Mouse (Mus musculus): Measurements from ENCODE around the gene Mapk8ip3.

Mapk8ip3 gene

GRCm38 (mm10) chr17:24849733-24850064 lies 87.1 kb downstream of the Mapk8ip3 start:
- DNase-seq (ENCODE audit: low spot score in 2 of 2), result no peak

DNA sequence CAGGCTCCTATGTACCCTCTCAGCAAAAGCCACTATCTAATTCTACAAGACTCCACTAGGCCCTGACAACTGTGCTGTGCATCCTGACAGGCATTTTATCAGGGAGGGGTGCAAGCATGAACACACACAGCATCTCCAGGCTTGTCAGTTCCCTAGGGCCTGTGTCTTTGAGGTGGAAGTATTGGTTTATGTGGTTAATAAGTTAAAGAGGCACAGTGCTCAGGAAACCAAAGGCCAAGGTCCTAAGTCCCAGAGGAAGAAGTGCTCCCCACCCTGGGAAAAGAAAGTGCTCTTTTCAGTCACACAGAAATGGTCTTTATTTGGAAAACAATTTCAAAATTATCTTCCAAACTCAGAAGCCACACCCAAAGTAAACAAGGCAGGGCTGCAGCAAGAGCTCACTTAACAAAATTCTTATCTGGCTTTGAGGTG lies 88.2 kb downstream of the Mapk8ip3 start:
- no peak for DNase-seq (ENCODE audit: low spot score in 2 of 2)

GRCm38 (mm10) chr17:24847386-24847785 lies 89.4 kb downstream of the Mapk8ip3 start:
- no peak for DNase-seq (ENCODE audit: low spot score in 2 of 2)

- no peak for DNase-seq (ENCODE audit: low spot score in 2 of 2)
Measured at GRCm38 (mm10) chr17:24844525-24844924, 92.3 kb downstream of the Mapk8ip3 start.

DNA sequence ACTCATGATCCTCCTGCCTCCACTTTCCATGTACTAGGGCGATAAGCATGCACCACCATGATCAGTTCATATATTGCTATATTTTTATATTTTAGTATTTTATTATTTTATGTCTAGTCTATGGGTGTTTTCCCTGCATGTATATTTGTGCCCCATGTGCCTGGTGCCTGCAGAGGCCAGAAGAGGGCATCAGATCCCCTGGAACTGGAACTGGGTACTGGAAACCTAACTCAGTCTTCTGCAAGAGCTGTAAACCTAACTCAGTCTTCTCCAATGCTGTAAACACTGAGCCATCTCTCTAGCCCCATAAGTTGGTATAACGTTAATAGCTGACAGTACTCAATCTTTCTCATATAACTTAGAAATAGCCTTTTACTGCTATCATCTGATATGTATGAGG lies 94.1 kb downstream of the Mapk8ip3 start:
- no peak for DNase-seq (ENCODE audit: low spot score in 2 of 2)

All from urinary bladder, postnatal 36 days (tissue).